Mouse (Mus musculus) G1E-ER4 (cell line): ENCODE results near the gene Prkch. TPM values are rescaled to one million over a fixed set of nuclear protein-coding genes. Genes with fewer than 3 reads are reported as not detected.

Experiments used
- GATA1 ChIP-seq: IDR thresholded peaks from one replicate; pipeline ENCODE4 v1.8.0; 2012; ENCODE audit warnings: low read length, inconsistent platforms
- polyA plus RNA-seq: library from polyadenylated mRNA; stranded (reverse); fragments of >175 nt; gene quantifications from 2 replicates; pipeline ENCODE4 v1.2.3, GENCODE M21; 2012

The Prkch gene
- polyA plus RNA-seq, 1 experiment: not detected

- no peak for TF ChIP-seq GATA1
These were observed 15.9 kb downstream of the Prkch start for GRCm38 (mm10) chr12:73600457-73600856.

GRCm38 (mm10) chr12:73602974-73603373, 18.4 kb downstream of the Prkch start:
- TF ChIP-seq GATA1: no peak

GRCm38 (mm10) chr12:73603653-73604052, 19.1 kb downstream of the Prkch start:
- no peak for TF ChIP-seq GATA1

- TF ChIP-seq GATA1: no peak
These were observed 20.2 kb downstream of the Prkch start for GRCm38 (mm10) chr12:73604762-73605161.

GRCm38 (mm10) chr12:73605174-73605573, 20.6 kb downstream of the Prkch start:
- no peak for TF ChIP-seq GATA1

GRCm38 (mm10) chr12:73607381-73608064, 22.9 kb downstream of the Prkch start:
- no peak for TF ChIP-seq GATA1

- TF ChIP-seq GATA1: no peak
These were observed 23.4 kb downstream of the Prkch start for GRCm38 (mm10) chr12:73608065-73608397.

- TF ChIP-seq GATA1: no peak
These were observed 24.7 kb downstream of the Prkch start for GRCm38 (mm10) chr12:73609262-73609661.

GRCm38 (mm10) chr12:73609676-73610545, 25.3 kb downstream of the Prkch start:
- no peak for TF ChIP-seq GATA1

GRCm38 (mm10) chr12:73610831-73611370, 26.3 kb downstream of the Prkch start:
- TF ChIP-seq GATA1: no peak

- no peak for TF ChIP-seq GATA1
These were observed 27.1 kb downstream of the Prkch start for GRCm38 (mm10) chr12:73611741-73612140.

- no peak for TF ChIP-seq GATA1
These were observed 28.6 kb downstream of the Prkch start for GRCm38 (mm10) chr12:73613183-73613582.

GRCm38 (mm10) chr12:73617652-73618051, 33.1 kb downstream of the Prkch start:
- TF ChIP-seq GATA1: no peak

- no peak for TF ChIP-seq GATA1
These were observed 40.9 kb downstream of the Prkch start for GRCm38 (mm10) chr12:73625277-73626032.

- TF ChIP-seq GATA1: no peak
These were observed 43.3 kb downstream of the Prkch start for GRCm38 (mm10) chr12:73627902-73628301.

- TF ChIP-seq GATA1: no peak
These were observed 46.0 kb downstream of the Prkch start for GRCm38 (mm10) chr12:73630596-73630995.
